Mouse (Mus musculus): Measurements from ENCODE around the gene Olfr543. TPM values are rescaled to one million over a fixed set of nuclear protein-coding genes. Genes with fewer than 3 reads are reported as not detected.
"Not testable (repeated sequence)": the region's sequence is repeated elsewhere in the genome, so short reads cannot be mapped to it uniquely, and the experiment has no call there.

Olfr543 gene
- polyA plus RNA-seq, 1 experiment from 2014 or later = 0.56 TPM

DNA sequence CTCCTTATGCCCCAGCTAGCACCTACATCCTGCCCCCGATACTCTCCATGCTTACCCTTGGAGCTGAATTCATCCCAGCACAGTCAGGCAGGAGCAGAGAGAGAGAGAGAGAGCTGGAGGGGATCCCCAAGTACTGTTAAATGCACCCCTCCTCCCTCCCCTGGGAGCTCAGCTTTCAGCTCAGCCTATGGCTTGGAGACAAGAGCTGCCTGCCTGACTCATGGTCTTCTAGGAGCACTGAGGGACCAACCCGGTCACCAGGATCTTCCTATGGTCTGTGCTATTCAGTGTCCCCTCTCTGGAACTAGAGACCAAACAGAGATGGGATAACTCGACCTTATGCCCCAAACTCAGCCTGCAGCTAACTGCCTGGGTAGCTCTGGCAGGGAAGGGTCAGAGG lies 18.0 kb upstream of the Olfr543 start, which contains the start of gene Olfr545:
Olfr545 (minus strand) TSS at position 101 of the 400 bp plus-strand sequence.
- Histone ChIP-seq H3K4me3 (replicated peaks) (no peak within 1 kb of the TSS), H3K4me1 (no peaks in the 10 kb centered on the region), H3K36me3 (no peaks in the 10 kb centered on the region), H3K9ac (replicated peaks) (no peak within 1 kb of the TSS), H3K27ac (replicated peaks) (no peak within 1 kb of the TSS), H3K4me2 (no peak within 1 kb of the TSS), H3K9me3 (replicated peaks) (no peaks in the 10 kb centered on the region), H3K27me3 (replicated peaks) (no peaks in the 10 kb centered on the region)
- ATAC-seq (ENCODE audit: low FRiP score) = no peak
- WGBS = 73% methylated on average over 3 of the region's 3 CpGs

- H3K27ac ChIP-seq (replicated peaks); H3K27me3 ChIP-seq (replicated peaks); H3K4me2 ChIP-seq; H3K9ac ChIP-seq (replicated peaks); H3K4me1 ChIP-seq; H3K4me3 ChIP-seq (replicated peaks); H3K9me3 ChIP-seq (replicated peaks); H3K36me3 ChIP-seq; ATAC-seq (ENCODE audit: low FRiP score): not testable (repeated sequence)
- 57% methylated on average over 6 of the region's 7 CpGs for WGBS
Observed at GRCm38 (mm10) chr7:102494416-102494815, 12.9 kb upstream of the Olfr543 start.

DNA sequence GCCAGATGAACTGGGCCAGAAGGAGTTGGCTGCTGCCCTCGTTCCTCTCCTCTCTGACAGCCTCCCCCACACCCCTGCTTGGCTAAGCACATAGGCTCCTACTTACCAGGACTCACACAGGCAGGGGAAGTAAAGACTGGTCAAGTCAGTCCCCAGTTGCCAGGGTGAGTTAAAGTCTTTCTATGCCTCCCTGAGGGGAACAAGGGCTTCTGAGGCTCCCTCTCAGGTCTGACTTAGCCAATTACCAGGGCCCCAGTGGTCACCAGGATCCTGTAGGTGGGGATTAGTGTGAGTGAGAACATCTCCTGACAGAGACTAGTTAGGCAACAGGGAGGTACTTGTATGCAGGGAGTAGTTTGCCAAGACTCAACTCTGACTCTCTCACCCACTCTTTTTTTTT lies 6.7 kb upstream of the Olfr543 start, which contains the start of gene Olfr544:
Olfr544 (minus strand) TSS at position 153 of the 400 bp plus-strand sequence.
- ATAC-seq (ENCODE audit: low FRiP score) = no peak
- H3K27me3 ChIP-seq (replicated peaks) = no peaks in the 10 kb centered on the region
- H3K27ac ChIP-seq (replicated peaks) = no peak within 1 kb of the TSS
- no peak within 1 kb of the TSS for H3K4me2 ChIP-seq
- 63% methylated on average over 1 of the region's 1 CpGs for WGBS
- no peaks in the 10 kb centered on the region for H3K36me3 ChIP-seq
- H3K9me3 ChIP-seq (replicated peaks) = no peaks in the 10 kb centered on the region
- no peak within 1 kb of the TSS for H3K4me3 ChIP-seq (replicated peaks)
- H3K4me1 ChIP-seq = no peaks in the 10 kb centered on the region
- no peak within 1 kb of the TSS for H3K9ac ChIP-seq (replicated peaks)

DNA sequence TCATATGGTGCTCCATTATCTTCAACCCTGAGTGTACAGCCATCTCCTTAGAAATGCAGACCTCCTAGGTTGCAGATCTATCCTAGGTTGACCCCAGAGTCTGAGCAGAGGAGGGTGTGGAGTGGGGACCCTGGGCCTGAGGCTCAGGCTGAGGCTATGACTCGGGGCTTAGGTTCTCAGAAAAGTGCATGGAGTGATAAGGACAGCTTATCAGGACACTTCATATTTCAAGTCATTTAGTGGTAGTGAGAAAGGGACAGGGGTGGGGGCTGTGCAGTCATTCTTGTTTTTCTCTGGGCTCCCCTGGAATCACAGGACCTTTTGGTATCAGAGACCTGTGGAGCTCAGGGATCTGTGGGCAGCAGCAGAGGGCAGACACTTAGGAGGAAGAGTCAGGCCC lies 4.6 kb upstream of the Olfr543 start:
- H3K4me1 ChIP-seq = no peaks in the 10 kb centered on the region
- no peak overlapping the region for H3K9ac ChIP-seq (replicated peaks)
- no peaks in the 10 kb centered on the region for H3K27me3 ChIP-seq (replicated peaks)
- H3K4me3 ChIP-seq (replicated peaks) = no peak overlapping the region
- ATAC-seq (ENCODE audit: low FRiP score) = no peak
- WGBS = 81% methylated on average over 1 of the region's 1 CpGs
- no peaks in the 10 kb centered on the region for H3K36me3 ChIP-seq
- H3K4me2 ChIP-seq = no peak overlapping the region
- H3K9me3 ChIP-seq (replicated peaks) = no peaks in the 10 kb centered on the region
- H3K27ac ChIP-seq (replicated peaks) = no peak overlapping the region

- not testable (repeated sequence) for H3K4me2 ChIP-seq; H3K9ac ChIP-seq (replicated peaks); H3K4me1 ChIP-seq; H3K4me3 ChIP-seq (replicated peaks); H3K27ac ChIP-seq (replicated peaks); H3K9me3 ChIP-seq (replicated peaks); H3K27me3 ChIP-seq (replicated peaks); H3K36me3 ChIP-seq; ATAC-seq (ENCODE audit: low FRiP score)
- WGBS = 73% methylated on average over 8 of the region's 8 CpGs
Observed at GRCm38 (mm10) chr7:102484766-102485165, 3.3 kb upstream of the Olfr543 start.

DNA sequence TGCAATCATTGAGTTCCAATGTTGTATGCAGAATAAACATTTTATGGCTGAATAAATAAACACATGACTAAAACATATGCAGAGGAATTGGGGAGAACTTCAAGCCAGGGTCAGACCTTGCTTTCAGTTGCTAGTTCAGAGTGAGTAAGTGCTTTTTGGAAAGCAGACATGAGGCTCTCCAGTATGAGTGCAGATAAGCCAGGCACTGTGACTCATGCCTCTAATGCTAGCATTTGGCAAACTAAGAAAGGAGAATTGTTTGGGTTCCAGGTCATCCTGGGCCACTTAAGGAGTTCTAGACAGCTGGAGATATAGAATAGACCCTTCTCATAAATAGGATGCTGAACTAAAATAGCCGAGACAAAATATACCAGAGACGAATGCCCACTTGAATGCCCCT lies 2.2 kb upstream of the Olfr543 start:
- Histone ChIP-seq H3K36me3 (no peaks in the 10 kb centered on the region), H3K27me3 (replicated peaks) (no peaks in the 10 kb centered on the region), H3K9me3 (replicated peaks) (no peaks in the 10 kb centered on the region), H3K4me2 (no peak overlapping the region), H3K4me3 (replicated peaks) (no peak overlapping the region), H3K4me1 (no peaks in the 10 kb centered on the region), H3K9ac (replicated peaks) (no peak overlapping the region), H3K27ac (replicated peaks) (no peak overlapping the region)
- 92% methylated on average over 2 of the region's 2 CpGs for WGBS
- no peak for ATAC-seq (ENCODE audit: low FRiP score)

DNA sequence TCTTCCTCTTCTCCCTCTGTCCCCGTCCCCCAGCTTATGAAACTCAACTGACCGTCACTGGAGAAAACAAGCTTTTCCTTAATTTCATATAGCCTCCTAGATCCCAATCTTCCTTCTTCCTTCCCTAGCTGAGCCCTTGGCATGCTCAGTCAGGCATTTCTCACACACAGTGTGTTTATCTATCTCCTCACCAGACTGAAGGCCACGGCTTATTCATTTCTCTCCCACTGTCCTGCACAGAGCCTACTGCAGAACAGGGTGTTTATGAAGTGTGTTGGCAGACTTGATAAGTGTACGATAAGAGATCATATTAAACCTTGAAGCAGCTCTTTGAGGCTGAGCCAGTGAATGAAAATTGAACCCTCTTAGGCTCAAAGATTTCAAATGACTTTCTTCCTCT lies 658 bp downstream of the Olfr543 start:
- Histone ChIP-seq H3K9ac (replicated peaks) (no peak overlapping the region), H3K4me3 (replicated peaks) (no peak overlapping the region), H3K9me3 (replicated peaks) (no peaks in the 10 kb centered on the region), H3K27ac (replicated peaks) (no peak overlapping the region), H3K27me3 (replicated peaks) (no peaks in the 10 kb centered on the region), H3K4me1 (no peaks in the 10 kb centered on the region), H3K36me3 (no peaks in the 10 kb centered on the region), H3K4me2 (no peak overlapping the region)
- WGBS = 91% methylated on average over 4 of the region's 4 CpGs
- no peak for ATAC-seq (ENCODE audit: low FRiP score)

- Histone ChIP-seq H3K4me1 (no peaks in the 10 kb centered on the region), H3K4me2 (no peak overlapping the region), H3K27me3 (replicated peaks) (no peaks in the 10 kb centered on the region), H3K36me3 (no peaks in the 10 kb centered on the region), H3K27ac (replicated peaks) (no peak overlapping the region), H3K4me3 (replicated peaks) (no peak overlapping the region), H3K9me3 (replicated peaks) (no peaks in the 10 kb centered on the region), H3K9ac (replicated peaks) (no peak overlapping the region)
- 73% methylated on average over 5 of the region's 5 CpGs for WGBS
- no peak for ATAC-seq (ENCODE audit: low FRiP score)
Observed at GRCm38 (mm10) chr7:102479368-102480078, 2.0 kb downstream of the Olfr543 start.

DNA sequence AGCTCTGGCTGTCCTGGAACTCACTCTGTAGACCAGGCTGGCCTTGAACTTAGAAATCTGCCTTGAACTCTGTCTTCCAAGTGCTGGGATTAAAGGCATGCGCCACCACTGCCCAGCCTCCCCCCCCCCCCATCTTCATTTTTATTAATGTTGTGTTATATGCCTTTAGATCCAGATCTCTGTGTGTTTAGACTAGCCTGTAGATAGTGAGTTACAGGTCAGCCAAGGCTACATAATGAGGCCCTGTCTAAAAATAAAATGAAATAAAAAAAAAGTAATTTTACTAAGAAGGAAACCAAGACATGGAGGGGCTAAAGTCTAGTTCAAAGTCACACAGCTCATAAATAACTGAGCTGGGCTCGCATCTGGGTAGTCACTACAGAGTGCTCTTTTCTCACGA lies 2.6 kb downstream of the Olfr543 start:
- H3K4me1 ChIP-seq = no peaks in the 10 kb centered on the region
- ATAC-seq (ENCODE audit: low FRiP score) = no peak
- 74% methylated on average over 3 of the region's 3 CpGs for WGBS

DNA sequence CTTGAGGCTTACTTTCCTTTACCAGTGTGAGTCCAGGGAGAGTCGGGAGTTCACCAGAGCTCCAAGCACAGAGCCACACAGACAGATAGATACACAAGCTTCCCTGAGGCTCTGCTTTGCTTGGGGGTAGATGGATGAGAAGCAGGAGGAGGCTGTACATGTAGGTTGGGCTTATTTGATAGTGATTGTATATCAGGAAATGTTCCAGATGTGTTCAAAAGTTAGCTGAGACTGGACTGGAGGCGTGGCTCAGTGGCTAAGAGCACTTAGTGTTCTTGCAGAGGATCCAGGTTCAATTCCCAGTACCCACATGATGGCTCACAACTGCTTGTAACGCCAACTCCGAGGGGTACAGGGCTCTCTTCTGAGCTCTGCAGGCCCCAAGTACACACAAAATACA lies 3.1 kb downstream of the Olfr543 start:
- Histone ChIP-seq H3K9me3 (replicated peaks) (no peaks in the 10 kb centered on the region), H3K27me3 (replicated peaks) (no peaks in the 10 kb centered on the region), H3K4me2 (no peak overlapping the region), H3K4me3 (replicated peaks) (no peak overlapping the region), H3K27ac (replicated peaks) (no peak overlapping the region), H3K36me3 (no peaks in the 10 kb centered on the region), H3K4me1 (no peaks in the 10 kb centered on the region), H3K9ac (replicated peaks) (no peak overlapping the region)
- WGBS = 87% methylated on average over 4 of the region's 4 CpGs
- no peak for ATAC-seq (ENCODE audit: low FRiP score)

More for the DNA sequence above, 2.6 kb downstream of the Olfr543 start:
- no peak overlapping the region for H3K27ac ChIP-seq (replicated peaks)
- H3K27me3 ChIP-seq (replicated peaks) = no peaks in the 10 kb centered on the region
- H3K4me2 ChIP-seq = no peak overlapping the region
- H3K4me3 ChIP-seq (replicated peaks) = no peak overlapping the region
- H3K36me3 ChIP-seq = no peaks in the 10 kb centered on the region
- H3K9ac ChIP-seq (replicated peaks) = no peak overlapping the region
- no peaks in the 10 kb centered on the region for H3K9me3 ChIP-seq (replicated peaks)

DNA sequence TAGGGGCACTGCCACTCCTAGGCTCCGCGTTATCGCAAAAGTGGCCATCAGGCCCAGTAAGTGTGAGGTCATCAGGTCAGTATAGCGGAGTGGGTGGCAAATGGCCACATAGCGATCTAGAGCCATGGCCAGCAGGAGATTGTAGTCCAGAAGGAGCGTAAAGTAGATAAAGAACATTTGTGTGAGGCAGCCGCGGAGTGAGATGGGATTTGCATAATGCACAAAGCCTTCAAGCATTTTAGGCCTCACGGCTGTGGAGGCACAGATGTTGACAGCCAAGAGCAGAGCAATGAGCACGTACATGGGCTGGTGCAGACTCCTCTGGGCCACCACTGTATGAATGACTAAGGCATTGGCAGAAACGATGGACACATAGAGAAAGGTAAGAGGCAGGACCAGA lies 4.1 kb downstream of the Olfr543 start:
- Histone ChIP-seq H3K4me2 (no peak overlapping the region), H3K27me3 (replicated peaks) (no peaks in the 10 kb centered on the region), H3K9ac (replicated peaks) (no peak overlapping the region), H3K36me3 (no peaks in the 10 kb centered on the region), H3K4me3 (replicated peaks) (no peak overlapping the region), H3K27ac (replicated peaks) (no peak overlapping the region), H3K4me1 (no peaks in the 10 kb centered on the region), H3K9me3 (replicated peaks) (no peaks in the 10 kb centered on the region)
- no peak for ATAC-seq (ENCODE audit: low FRiP score)
- WGBS = 80% methylated on average over 11 of the region's 11 CpGs

GRCm38 (mm10) chr7:102476601-102477000 lies 4.9 kb downstream of the Olfr543 start:
- over 99% methylated on average over 5 of the region's 5 CpGs for WGBS
- no peak overlapping the region for H3K4me2 ChIP-seq
- no peak overlapping the region for H3K9ac ChIP-seq (replicated peaks)
- no peaks in the 10 kb centered on the region for H3K9me3 ChIP-seq (replicated peaks)
- no peaks in the 10 kb centered on the region for H3K4me1 ChIP-seq
- no peaks in the 10 kb centered on the region for H3K27me3 ChIP-seq (replicated peaks)
- no peak overlapping the region for H3K4me3 ChIP-seq (replicated peaks)
- no peaks in the 10 kb centered on the region for H3K36me3 ChIP-seq
- no peak overlapping the region for H3K27ac ChIP-seq (replicated peaks)
- ATAC-seq (ENCODE audit: low FRiP score) = no peak
